11 mouse cellular contexts compared by ENCODE assay signal in genomic region chr1:160378367-160378766, GRCm38 (mm10).
DNase-seq lines count a peak whose midpoint lies in the region; ATAC-seq and TF ChIP-seq lines count a peak whose summit lies in the region.
"Had no signal": no experiment of that assay in that cellular context is flagged by ENCODE, and none has a peak within 500 bp of the region (broad histone marks: within the 10 kb centered on the region; RNA-seq: fewer than 3 reads in every experiment).

No protein-coding gene starts in this region.

- H3K9me3 ChIP-seq in hindbrain, postnatal 0 days (ENCODE audit: low read length) = no peaks in the 10 kb centered on the region
- H3K9me3 ChIP-seq in hindbrain, embryonic 14.5 days (ENCODE audit: control insufficient read depth, low read length) = no peaks in the 10 kb centered on the region
- H3K9me3 ChIP-seq in lung, embryonic 14.5 days (ENCODE audit: low read depth, low read length) = no peaks in the 10 kb centered on the region
- H3K9me3 ChIP-seq in ES-E14 (ENCODE audit: control insufficient read depth, insufficient read depth, low read depth, low read length) = no peaks in the 10 kb centered on the region
- H3K9me3 ChIP-seq in forebrain, postnatal 0 days (ENCODE audit: low read length) = no peaks in the 10 kb centered on the region
- H3K9me3 ChIP-seq: embryonic facial prominence, embryonic 12.5 days; liver, embryonic 15.5 days had no signal

- no peaks in the 10 kb centered on the region for H3K27me3 ChIP-seq in hindbrain, postnatal 0 days (ENCODE audit: insufficient read depth, low read length)
- no peaks in the 10 kb centered on the region for H3K27me3 ChIP-seq in hindbrain, embryonic 14.5 days (ENCODE audit: control insufficient read depth, insufficient read depth, low read length)
- H3K27me3 ChIP-seq in lung, embryonic 14.5 days (ENCODE audit: insufficient read depth, low read length) = no peaks in the 10 kb centered on the region
- no peaks in the 10 kb centered on the region for H3K27me3 ChIP-seq in forebrain, postnatal 0 days (ENCODE audit: insufficient read depth, low read length)
- H3K27me3 ChIP-seq: embryonic facial prominence, embryonic 12.5 days; liver, embryonic 15.5 days had no signal

- in situ Hi-C loops in ES-E14 (cut with MboI; ENCODE audit: low sequenced_read_pairs in 2 of 2, unreplicated experiment in 2 of 2) = loop anchor here in 1 of 2 experiments (10.0 kb wide), 1 partner anchor 134 kb away; no protein-coding TSS in a partner anchor

- DNase-seq in hindbrain, postnatal 0 days (ENCODE audit: low spot score) = no peak
- DNase-seq in hindbrain, embryonic 14.5 days (ENCODE audit: low spot score) = no peak
- peak; percentile 7 for DNase-seq in lung, embryonic 14.5 days
- DNase-seq in lung, postnatal 10 days = no peak
- no peak for DNase-seq in ES-E14 (ENCODE audit: low read depth, low spot score)
- DNase-seq in forebrain, postnatal 0 days = peak; percentile 3
- DNase-seq in thymus, postnatal 25 days = no peak
- DNase-seq: kidney, adult 11 months had no signal

- WGBS in hindbrain, postnatal 0 days = 87% methylated on average over 1 of the region's 1 CpGs
- WGBS in hindbrain, embryonic 14.5 days = 93% methylated on average over 1 of the region's 1 CpGs
- 100% methylated on average over 1 of the region's 1 CpGs for WGBS in lung, embryonic 14.5 days
- 97% methylated on average over 1 of the region's 1 CpGs for WGBS in forebrain, postnatal 0 days

- no peak for ATAC-seq in hindbrain, postnatal 0 days
- ATAC-seq in hindbrain, embryonic 14.5 days (ENCODE audit: low FRiP score) = no peak
- no peak; the same call in 1 of the 2 replicates for ATAC-seq in lung, embryonic 14.5 days (ENCODE audit: insufficient read depth)
- 0 out of 2 replicates have a peak, but pooled peaks have one; percentile 1 for ATAC-seq in forebrain, postnatal 0 days

- no peak overlapping the region for H3K9ac ChIP-seq in hindbrain, postnatal 0 days (replicated peaks; ENCODE audit: low read length)
- no peak overlapping the region for H3K9ac ChIP-seq in hindbrain, embryonic 14.5 days
- H3K9ac ChIP-seq in lung, embryonic 14.5 days = no peak overlapping the region
- no peak overlapping the region for H3K9ac ChIP-seq in ES-E14 (ENCODE audit: insufficient read depth, low read depth, low read length, poor library complexity, severe bottlenecking)
- H3K9ac ChIP-seq in forebrain, postnatal 0 days = no peak overlapping the region
- H3K9ac ChIP-seq: embryonic facial prominence, embryonic 12.5 days; liver, embryonic 15.5 days had no signal

- no peak overlapping the region for H3K27ac ChIP-seq in hindbrain, postnatal 0 days
- no peak overlapping the region for H3K27ac ChIP-seq in hindbrain, embryonic 14.5 days
- H3K27ac ChIP-seq in lung, embryonic 14.5 days (ENCODE audit: low read depth) = no peak overlapping the region
- no peak overlapping the region for H3K27ac ChIP-seq in ES-E14 (ENCODE audit: insufficient read depth, low read depth, low read length, poor library complexity, severe bottlenecking)
- no peak overlapping the region for H3K27ac ChIP-seq in forebrain, postnatal 0 days (ENCODE audit: low read depth, low read length)
- H3K27ac ChIP-seq: liver, embryonic 15.5 days had no signal

- no peaks in the 10 kb centered on the region for H3K4me1 ChIP-seq in hindbrain, postnatal 0 days (ENCODE audit: insufficient read depth, low read length)
- H3K4me1 ChIP-seq in hindbrain, embryonic 14.5 days (replicated peaks; ENCODE audit: control insufficient read depth, insufficient read depth, low read length) = no peaks in the 10 kb centered on the region
- no peaks in the 10 kb centered on the region for H3K4me1 ChIP-seq in lung, embryonic 14.5 days (ENCODE audit: insufficient read depth)
- no peaks in the 10 kb centered on the region for H3K4me1 ChIP-seq in ES-E14 (ENCODE audit: control insufficient read depth in 2 of 2, insufficient read depth in 2 of 2, low read length in 2 of 2, poor library complexity in 1 of 2)
- no peaks in the 10 kb centered on the region for H3K4me1 ChIP-seq in forebrain, postnatal 0 days (ENCODE audit: insufficient read depth)

- no peak overlapping the region for H3K4me3 ChIP-seq in hindbrain, postnatal 0 days (ENCODE audit: low read length)
- no peak overlapping the region for H3K4me3 ChIP-seq in hindbrain, embryonic 14.5 days (replicated peaks; ENCODE audit: low read length)
- no peak overlapping the region for H3K4me3 ChIP-seq in lung, embryonic 14.5 days (ENCODE audit: low read depth, low read length)
- no peak overlapping the region for H3K4me3 ChIP-seq in ES-E14 (ENCODE audit: insufficient read depth in 1 of 2, low read depth in 1 of 2, low read length in 2 of 2, poor library complexity in 1 of 2, severe bottlenecking in 1 of 2)
- no peak overlapping the region for H3K4me3 ChIP-seq in forebrain, postnatal 0 days (ENCODE audit: low read depth, low read length)
- H3K4me3 ChIP-seq: embryonic facial prominence, embryonic 12.5 days; liver, embryonic 15.5 days had no signal

- H3K4me2 ChIP-seq in hindbrain, postnatal 0 days (ENCODE audit: low read depth, low read length) = no peak overlapping the region
- H3K4me2 ChIP-seq in hindbrain, embryonic 14.5 days (replicated peaks) = no peak overlapping the region
- H3K4me2 ChIP-seq in lung, embryonic 14.5 days = no peak overlapping the region
- no peak overlapping the region for H3K4me2 ChIP-seq in forebrain, postnatal 0 days (ENCODE audit: low read depth)
- H3K4me2 ChIP-seq: embryonic facial prominence, embryonic 12.5 days; heart, embryonic 11.5 days; liver, embryonic 15.5 days had no signal

- no peaks in the 10 kb centered on the region for H3K36me3 ChIP-seq in hindbrain, postnatal 0 days (ENCODE audit: insufficient read depth, low read length)
- H3K36me3 ChIP-seq in hindbrain, embryonic 14.5 days (replicated peaks; ENCODE audit: control insufficient read depth, insufficient read depth) = no peaks in the 10 kb centered on the region
- H3K36me3 ChIP-seq in lung, embryonic 14.5 days (ENCODE audit: insufficient read depth) = no peaks in the 10 kb centered on the region
- H3K36me3 ChIP-seq in ES-E14 (ENCODE audit: control insufficient read depth, insufficient read depth, low read length, poor library complexity, severe bottlenecking) = no peaks in the 10 kb centered on the region
- H3K36me3 ChIP-seq in forebrain, postnatal 0 days (ENCODE audit: insufficient read depth) = no peaks in the 10 kb centered on the region
- H3K36me3 ChIP-seq: embryonic facial prominence, embryonic 12.5 days; liver, embryonic 15.5 days had no signal

- TF ChIP-seq CTCF in hindbrain, postnatal 0 days (IDR thresholded peaks at IDR 0.05; ENCODE audit: low read depth) = peak; percentile 30; the same call in 1 of the 2 replicates
- peak; percentile 37; the same call in 1 of the 2 replicates for TF ChIP-seq CTCF in lung, embryonic 14.5 days (IDR thresholded peaks at IDR 0.05; ENCODE audit: low read depth)
- TF ChIP-seq CTCF in forebrain, postnatal 0 days (IDR thresholded peaks at IDR 0.05; ENCODE audit: low read depth) = peak; percentile 16; the same call in 1 of the 2 replicates

TF ChIP-seq in ES-E14, 5 proteins besides CTCF, POLR2A, EP300 and RAD21:
- TF ChIP-seq ZNF384 (IDR thresholded peaks at IDR 0.05; ENCODE audit: low read depth, low read length) = 0 out of 2 replicates have a peak, but pooled peaks have one; percentile 5
- no peak for TF ChIP-seq CHD2 (IDR thresholded peaks at IDR 0.05; ENCODE audit: low read depth, low read length)

Comparison
In these comparisons a context has a peak if more than half of its experiments do, and no peak if none do; other contexts are left out.
1. DNase-seq: peak in lung, embryonic 14.5 days (single experiment) and forebrain, postnatal 0 days (single experiment); none in hindbrain, postnatal 0 days (single experiment), hindbrain, embryonic 14.5 days (single experiment), lung, postnatal 10 days (single experiment), ES-E14 (single experiment) and thymus, postnatal 25 days (single experiment).
2. Peak in every context shown above with its lines, with median percentiles within 50 percentile points of each other: CTCF ChIP-seq.